In genomic region chr6:84916291-84916690, GRCm38 (mm10) we compare ENCODE assay signal across 8 mouse cellular contexts.
DNase-seq lines count a peak whose midpoint lies in the region; ATAC-seq lines count a peak whose summit lies in the region.

No protein-coding gene starts in this region.

- peak; percentile 44 to 55 for DNase-seq in adrenal gland, adult 18-20 months (ENCODE audit: low spot score in 2 of 2)
- DNase-seq in adrenal gland, adult 8-10 months: no peak
- DNase-seq in left cerebral cortex, postnatal 4 days: peak; percentile 38
- DNase-seq in left cerebral cortex, adult 9 months (ENCODE audit: low spot score in 2 of 2): no peak
- DNase-seq in lung, postnatal 10 days: peak; percentile 42
- DNase-seq in frontal cortex, postnatal 36 days (ENCODE audit: low spot score in 2 of 2): no peak

- ATAC-seq in activated CD4-positive, CD25-positive, alpha-beta regulatory T cell, adult 4 months: peak; percentile 46
- peak; percentile 81 for ATAC-seq in erythroblast, adult 5-6 weeks (replicated peaks; ENCODE audit: low FRiP score, poor library complexity, severe bottlenecking)

- intact Hi-C loops in left cerebral cortex, postnatal 4 days (cut with DNase I): loop anchor here (10.0 kb wide), 1 partner anchor 511 kb away; no protein-coding TSS in a partner anchor

Comparison
In these comparisons a context has a peak if more than half of its experiments do, and no peak if none do; other contexts are left out.
1. DNase-seq: peak in adrenal gland, adult 18-20 months (2 of 2), left cerebral cortex, postnatal 4 days (single experiment) and lung, postnatal 10 days (single experiment); none in adrenal gland, adult 8-10 months (single experiment), left cerebral cortex, adult 9 months (0 of 2) and frontal cortex, postnatal 36 days (0 of 2).